Mouse (Mus musculus): ENCODE data around the gene Bach1.

Bach1 gene

DNA sequence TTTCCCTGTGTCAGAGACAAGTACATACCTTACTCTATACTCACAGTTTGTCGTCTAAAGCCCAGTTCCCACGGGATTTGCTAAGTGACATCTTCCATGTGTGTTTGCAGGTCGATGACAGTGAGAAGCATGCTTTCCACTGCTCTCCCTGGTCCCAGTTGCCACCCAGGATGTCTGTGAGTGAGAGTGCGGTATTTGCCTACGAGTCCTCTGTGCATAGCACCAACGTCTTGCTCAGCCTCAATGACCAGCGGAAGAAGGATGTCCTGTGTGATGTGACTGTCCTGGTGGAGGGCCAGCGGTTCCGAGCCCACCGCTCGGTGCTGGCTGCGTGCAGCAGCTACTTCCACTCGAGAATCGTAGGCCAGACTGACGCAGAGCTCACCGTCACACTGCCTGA is 16.5 kb downstream of the Bach1 start:
- no peak for DNase-seq

DNA sequence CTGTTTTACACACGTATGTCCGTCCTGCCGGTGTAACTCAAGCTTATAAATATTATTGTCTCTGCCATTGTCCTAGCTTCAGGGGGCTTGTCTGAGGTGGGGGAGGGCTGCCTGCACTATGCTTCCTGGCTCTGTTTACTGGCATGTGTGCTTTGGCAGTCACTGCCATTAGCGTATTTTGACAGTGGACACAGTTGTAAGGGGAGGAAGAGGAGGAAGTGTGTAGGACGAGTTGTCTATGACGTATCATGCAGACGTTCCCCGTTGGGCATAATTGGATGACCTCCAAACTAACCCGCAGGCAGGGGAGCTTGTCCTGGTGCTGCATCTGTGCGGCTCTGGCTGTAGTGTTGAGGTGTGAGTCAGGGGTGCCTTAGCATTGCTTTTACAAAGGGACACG is 17.5 kb downstream of the Bach1 start:
- no peak for DNase-seq

DNA sequence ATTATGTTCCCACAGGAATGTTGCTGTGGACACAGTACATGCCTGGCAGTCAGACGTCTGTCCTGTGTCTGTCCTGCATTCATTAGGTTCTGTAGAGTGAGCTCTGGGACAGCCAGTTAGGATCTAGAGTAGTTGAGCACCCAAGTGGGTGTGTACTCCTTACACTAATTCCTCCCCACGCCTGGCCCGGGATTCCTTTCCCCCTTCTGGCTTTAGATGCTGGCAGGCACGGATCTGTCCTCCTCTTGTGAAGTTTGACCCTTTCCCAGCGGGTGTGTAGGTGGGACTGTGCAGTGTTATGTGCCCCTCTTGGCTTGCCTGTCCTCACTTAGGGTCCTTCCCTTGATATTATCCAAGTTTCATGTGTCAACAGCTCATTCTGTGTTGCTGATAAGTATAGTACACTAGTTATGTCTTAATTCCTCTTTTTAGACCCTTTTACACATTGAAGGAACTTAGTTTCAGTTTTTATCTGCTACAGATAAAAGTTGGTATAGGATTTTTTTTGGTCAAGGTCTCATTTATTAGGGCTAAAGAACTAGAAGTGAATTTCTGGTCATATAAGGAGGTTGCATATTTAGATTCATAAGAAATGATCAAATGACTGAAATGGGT is 18.4 kb downstream of the Bach1 start:
- DNase-seq: no peak

DNA sequence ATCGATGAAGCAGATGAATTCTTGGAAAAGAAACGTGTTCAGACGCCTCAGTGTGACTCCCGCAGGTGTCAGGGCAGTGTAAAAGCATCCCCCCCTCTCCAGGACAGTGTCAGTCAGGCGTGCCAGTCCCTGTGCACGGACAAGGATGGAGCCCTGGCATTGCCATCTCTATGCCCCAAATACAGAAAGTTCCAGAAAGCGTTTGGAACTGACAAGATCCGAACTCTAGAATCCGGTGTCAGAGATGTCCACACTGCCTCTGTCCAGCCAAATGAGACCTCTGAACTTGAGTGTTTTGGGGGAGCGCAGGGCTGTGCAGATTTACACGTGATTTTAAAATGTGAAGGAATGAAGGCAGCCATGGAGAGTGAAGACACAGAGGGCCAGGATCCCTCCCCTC is 20.3 kb downstream of the Bach1 start:
- no peak for DNase-seq

DNA sequence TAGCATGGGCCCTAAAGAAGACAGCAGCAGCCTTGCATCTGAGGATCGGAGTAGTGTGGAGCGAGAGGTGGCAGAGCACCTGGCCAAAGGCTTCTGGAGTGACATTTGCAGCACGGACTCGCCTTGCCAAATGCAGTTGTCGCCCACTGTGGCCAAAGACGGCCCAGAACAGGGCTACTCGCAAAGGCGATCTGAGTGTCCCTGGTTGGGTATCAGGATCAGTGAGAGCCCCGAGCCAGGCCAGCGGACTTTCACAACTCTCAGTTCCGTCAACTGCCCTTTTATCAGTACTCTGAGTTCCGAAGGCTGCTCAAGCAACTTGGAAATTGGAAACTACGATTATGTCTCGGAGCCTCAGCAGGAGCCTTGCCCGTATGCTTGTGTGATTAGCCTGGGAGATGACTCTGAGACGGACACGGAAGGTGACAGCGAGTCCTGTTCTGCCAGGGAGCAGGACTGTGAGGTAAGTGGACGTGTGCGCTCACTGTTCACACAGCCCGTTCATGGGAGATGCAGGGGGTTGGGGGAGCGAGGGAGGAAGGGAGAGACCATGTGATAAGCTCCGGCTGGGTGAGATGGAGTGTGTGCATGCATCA is 21.0 kb downstream of the Bach1 start:
- DNase-seq: no peak

DNA sequence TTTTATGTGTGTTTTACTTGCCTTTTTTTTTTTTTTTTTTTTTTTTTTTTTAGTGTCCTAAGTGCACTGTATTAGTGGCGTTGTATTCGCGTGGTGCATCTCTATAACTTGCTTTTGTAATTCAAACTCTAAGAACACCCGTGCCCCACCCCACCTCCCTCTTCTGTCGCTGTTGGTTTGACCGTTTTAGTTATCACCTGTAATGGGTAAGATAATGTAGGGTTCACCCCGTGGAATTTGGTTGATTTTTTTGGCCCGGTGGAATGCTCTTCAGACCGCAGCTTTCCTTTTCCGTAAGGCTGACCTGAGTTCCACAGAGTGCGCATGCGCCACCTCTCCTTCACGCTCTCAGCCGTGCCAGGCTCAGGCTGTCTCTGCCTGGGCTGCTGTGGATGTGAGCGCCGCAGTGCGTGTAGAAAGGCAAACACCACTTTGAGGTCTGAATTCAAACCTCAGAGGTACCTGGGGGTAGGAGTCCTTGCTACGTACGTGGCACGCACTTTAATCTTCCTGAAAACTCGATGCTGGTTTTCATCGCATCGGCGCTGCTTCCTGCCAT is 22.2 kb downstream of the Bach1 start:
- DNase-seq: no peak

GRCm38 (mm10) chr16:87722857-87723256 is 24.1 kb downstream of the Bach1 start:
- DNase-seq: no peak

GRCm38 (mm10) chr16:87723479-87723878 is 24.7 kb downstream of the Bach1 start:
- no peak for DNase-seq

DNA sequence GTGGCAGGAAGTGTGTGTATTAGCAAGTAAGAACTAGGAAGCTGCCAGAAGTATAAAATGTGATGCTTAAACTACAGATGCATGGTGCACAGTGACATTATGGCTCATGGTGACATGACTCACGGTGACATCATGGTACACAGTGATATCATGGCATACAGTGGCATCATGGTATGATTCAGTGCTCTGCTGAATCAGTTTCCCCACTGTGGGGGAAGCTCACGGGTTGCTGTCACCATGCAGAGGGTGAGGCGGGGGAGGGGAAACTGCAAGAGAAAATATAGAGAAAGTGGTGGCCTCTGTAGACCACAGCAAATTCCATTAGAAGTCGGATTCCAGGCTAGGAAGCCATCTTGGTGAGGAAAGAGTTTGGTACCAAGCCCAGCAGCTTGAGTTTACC is 26.1 kb downstream of the Bach1 start:
- no peak for DNase-seq

DNA sequence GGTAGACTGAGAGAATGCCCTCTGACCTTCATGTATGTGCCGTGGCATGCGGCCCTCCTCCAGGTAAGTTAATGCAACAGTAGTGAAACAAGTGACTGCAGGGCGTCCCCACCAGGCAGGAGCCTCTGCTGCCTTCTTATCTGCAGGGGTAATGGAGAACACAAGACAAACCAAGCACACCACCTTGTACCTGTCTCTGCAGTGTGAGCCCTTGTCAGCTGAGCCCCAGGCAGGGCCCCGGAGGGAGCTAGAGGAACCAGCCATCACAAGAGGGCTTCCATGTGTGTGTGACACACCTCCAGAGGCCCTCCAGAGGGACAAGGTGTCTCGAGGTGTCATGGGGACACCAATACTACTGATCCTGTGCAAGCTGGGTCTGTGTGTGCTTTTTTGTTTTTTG is 26.5 kb downstream of the Bach1 start:
- DNase-seq: no peak

- no peak for DNase-seq
These were observed 27.2 kb downstream of the Bach1 start for GRCm38 (mm10) chr16:87725963-87726362.

DNA sequence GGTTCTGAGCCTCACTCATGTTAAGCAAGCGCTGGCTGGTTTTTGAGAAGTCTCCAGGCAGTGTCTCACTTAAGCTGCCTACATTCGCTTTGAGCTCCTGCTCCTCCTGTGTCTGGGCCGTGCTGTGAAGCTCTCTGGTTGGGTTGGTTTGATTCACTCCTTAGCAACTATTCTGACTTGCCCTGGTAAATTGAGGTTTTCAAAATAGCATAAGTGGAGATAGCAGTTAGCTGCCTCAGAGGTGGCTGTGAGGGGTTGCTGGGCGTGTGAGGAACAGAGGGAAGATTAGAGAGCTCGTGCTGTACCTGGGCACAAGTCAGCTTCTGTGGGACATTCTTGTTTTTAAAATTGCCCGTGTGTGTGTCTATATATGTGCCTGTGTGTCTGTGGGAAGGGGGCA is 27.6 kb downstream of the Bach1 start:
- DNase-seq: no peak

DNA sequence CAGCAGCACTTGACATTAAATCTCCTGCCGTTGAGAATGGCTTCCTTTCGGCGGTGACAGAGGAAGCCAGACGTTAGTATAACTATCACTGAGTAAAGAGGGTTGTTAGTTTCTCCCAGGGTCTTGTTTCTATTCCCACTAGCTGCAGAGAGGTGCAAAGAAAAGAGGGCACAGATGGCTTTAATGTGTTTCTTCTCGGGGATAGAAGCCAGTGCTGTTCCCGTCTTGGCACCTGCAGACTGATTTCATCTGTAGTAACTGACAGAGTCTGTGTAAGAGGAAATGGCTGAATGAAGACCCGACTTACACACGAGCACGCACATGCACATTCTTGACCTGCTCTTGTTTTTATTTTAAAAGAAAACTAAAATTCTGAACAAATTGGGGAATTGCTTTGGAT is 28.5 kb downstream of the Bach1 start:
- DNase-seq: no peak

GRCm38 (mm10) chr16:87727918-87728317 is 29.2 kb downstream of the Bach1 start:
- DNase-seq: no peak

GRCm38 (mm10) chr16:87728703-87729102 is 30.0 kb downstream of the Bach1 start:
- DNase-seq: no peak

DNA sequence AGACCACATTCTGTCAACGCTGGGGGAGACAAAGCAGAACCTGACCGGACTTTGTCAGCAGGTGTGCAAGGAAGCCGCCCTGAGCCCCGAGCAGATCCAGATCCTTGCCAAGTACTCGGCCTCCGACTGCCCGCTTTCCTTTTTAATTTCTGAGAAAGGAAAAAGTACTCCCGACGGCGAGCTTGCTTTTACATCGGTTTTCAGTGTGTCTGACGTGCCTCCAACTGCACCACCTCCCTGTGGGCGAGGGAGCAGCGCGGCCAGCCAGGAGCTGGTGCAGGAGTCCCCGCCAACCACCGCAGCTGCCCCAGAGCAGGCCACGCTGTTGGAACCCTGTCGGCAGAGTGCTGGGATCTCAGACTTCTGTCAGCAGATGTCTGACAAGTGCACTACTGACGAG is 30.7 kb downstream of the Bach1 start:
- no peak for DNase-seq

- no peak for DNase-seq
These were observed 36.2 kb downstream of the Bach1 start for GRCm38 (mm10) chr16:87734868-87735381.

- no peak for DNase-seq
These were observed 37.4 kb downstream of the Bach1 start for GRCm38 (mm10) chr16:87736106-87736505.

DNA sequence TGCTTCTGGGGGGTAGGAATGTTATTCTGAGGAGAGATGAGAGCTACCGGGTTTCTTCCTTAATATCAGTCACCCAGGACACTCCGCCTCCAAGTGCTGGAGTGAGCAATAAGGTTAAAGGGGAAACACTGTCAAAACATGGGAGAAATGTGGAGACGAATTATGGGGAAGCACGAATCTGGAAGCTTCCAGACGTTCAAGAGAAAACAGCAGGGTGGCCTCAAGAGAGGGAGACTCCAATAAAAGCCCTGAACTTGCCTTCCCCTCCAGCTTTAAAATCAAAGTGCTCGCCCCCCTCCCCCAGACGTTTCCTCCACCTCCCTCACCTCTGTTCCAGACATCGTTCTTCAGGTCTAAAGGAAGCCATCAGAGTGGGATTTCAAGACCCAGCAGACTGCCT is 38.6 kb downstream of the Bach1 start:
- DNase-seq: no peak

DNA sequence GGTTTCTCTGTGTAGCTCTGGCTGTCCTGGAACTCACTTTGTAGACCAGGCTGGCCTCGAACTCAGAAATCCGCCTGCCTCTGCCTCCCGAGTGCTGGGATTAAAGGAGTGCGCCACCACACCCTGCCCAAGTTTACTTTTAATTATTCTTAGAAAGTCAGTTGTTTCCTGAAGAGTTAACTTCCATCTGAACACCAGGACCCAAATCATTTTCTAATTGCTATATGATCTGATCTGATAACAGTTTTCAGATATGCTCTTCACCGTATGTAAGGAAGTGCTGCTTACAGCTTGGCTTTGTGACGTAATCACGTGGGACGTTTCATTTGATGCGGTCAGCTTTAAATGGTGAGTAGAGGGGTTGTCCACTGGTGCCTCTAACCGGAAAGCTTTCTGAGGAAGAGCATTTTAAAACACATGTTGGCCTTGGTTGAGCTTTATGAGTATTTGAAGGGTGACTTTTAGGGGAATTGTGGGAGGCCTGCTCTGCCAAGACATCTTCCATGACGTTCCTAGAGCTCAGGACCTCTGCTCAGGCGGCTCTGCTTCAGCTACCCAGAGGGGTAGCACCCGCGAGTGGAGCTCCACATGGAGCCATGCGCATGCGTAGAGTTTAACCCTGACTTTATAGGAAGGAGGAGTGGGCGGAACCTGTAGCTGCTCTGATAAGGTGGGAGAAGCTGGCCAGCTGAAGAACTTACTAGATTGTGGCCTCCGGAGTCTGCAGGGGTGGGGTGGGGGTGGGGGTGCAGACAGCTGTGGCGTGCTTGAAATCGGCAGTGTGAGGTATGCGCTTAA is 39.3 kb downstream of the Bach1 start:
- no peak for DNase-seq

GRCm38 (mm10) chr16:87741034-87741715 is 42.4 kb downstream of the Bach1 start:
- no peak for DNase-seq

DNA sequence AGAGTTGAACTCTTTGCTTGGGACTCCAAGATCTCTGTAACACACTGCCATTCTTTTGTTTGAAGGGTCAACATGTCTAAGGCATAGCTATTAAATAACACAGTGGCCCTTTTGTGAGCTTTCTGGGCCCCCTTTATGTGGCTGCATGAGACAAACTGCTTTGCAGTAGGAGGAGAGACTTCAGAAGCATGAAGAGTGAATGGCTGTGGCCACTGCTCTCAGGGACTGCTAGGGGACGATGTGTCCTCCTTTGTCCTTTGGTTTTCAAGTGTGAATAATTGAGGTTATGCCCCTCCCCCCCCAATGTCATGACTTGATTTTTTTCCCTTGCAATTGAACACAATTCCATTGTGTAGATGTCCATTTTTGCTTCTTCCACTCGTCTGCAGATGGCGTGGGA is 44.9 kb downstream of the Bach1 start:
- DNase-seq: no peak

DNA sequence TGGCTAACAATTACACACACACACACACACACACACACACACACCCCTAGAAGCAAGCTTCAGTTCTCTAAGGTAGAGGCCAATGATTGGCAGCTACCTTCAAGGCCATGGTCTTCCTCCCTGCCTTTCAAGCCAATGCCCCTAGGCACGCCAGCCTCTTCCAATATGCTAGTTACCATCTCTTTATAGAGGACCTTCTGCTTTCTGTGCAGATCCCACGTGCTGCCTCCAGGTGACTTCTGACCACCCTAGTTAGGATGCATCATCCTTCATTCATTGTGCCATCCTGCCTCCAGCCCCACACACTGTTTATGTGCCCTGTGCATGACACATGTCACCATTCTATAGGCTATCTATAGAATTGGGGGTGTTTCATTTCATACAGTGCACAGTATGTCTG is 45.6 kb downstream of the Bach1 start:
- DNase-seq: no peak

Measured in layer of hippocampus, adult 9-11 months (tissue).